Mouse (Mus musculus) embryonic facial prominence, embryonic 11.5 days (tissue): ENCODE results near the gene Sdccag8. TPM values are rescaled to one million over a fixed set of nuclear protein-coding genes. Genes with fewer than 3 reads are reported as not detected.

Experiments used
- ATAC-seq: fragments of 200-750 bp; cut with Nextera tagmentation; replicated peaks from 2 replicates; pipeline ENCODE4 v1.8.0; 2017; ENCODE audit warnings: low read depth; ENCODE audit not compliant: insufficient number of reproducible peaks, low FRiP score, low TSS enrichment
- DNase-seq: peaks from one replicate; pipeline ENCODE4 v3.0.0-alpha.2; 2015; ENCODE audit warnings: low spot score
- H3K27ac ChIP-seq: fragments of 300-500 bp; sonication (generic); replicated peaks from 2 replicates; pipeline ENCODE4 v1.5.1; 2014; ENCODE audit warnings: mild to moderate bottlenecking, low read depth, low read length, control low read depth
- H3K27me3 ChIP-seq: fragments of 300-500 bp; sonication (generic); 2 replicates; pipeline ENCODE4 v1.6.1; 2014; ENCODE audit warnings: mild to moderate bottlenecking, low read length, moderate library complexity, mixed read lengths; ENCODE audit not compliant: control insufficient read depth, insufficient read depth
- H3K36me3 ChIP-seq: fragments of 300-500 bp; sonication (generic); replicated peaks from 2 replicates; pipeline ENCODE4 v1.6.1; 2014; ENCODE audit warnings: low read depth, mild to moderate bottlenecking, low read length, moderate library complexity, mixed read lengths; ENCODE audit not compliant: control insufficient read depth, insufficient read depth
- H3K4me1 ChIP-seq: fragments of 300-500 bp; sonication (generic); 2 replicates; pipeline ENCODE4 v1.6.1; 2014; ENCODE audit warnings: low read length, mixed read lengths; ENCODE audit not compliant: control insufficient read depth, insufficient read depth
- H3K4me2 ChIP-seq: fragments of 300-500 bp; sonication (generic); 2 replicates; pipeline ENCODE4 v1.6.1; 2014; ENCODE audit warnings: low read depth, mild to moderate bottlenecking, control low read depth, low read length, moderate library complexity
- H3K4me3 ChIP-seq: fragments of 300-500 bp; sonication (generic); 2 replicates; pipeline ENCODE4 v1.5.1; 2014; ENCODE audit warnings: low read depth, low read length, control low read depth
- H3K9ac ChIP-seq: fragments of 300-500 bp; sonication (generic); replicated peaks from 2 replicates; pipeline ENCODE4 v1.6.1; 2014; ENCODE audit warnings: mild to moderate bottlenecking, control low read depth, low read length
- H3K9me3 ChIP-seq: fragments of 300-500 bp; sonication (generic); replicated peaks from 2 replicates; pipeline ENCODE4 v1.6.1; 2016; ENCODE audit warnings: mild to moderate bottlenecking, low read length, inconsistent platforms, mixed read lengths; ENCODE audit not compliant: control insufficient read depth
- WGBS: fragments of 180-500 bp; shearing (Covaris S2); extraction: QIAGEN DNeasy Blood & Tissue Kit; methylation state at CpG from one replicate; pipeline ENCODE4 v1.1.7; 2014; 5-methylcytosine and 5-hydroxymethylcytosine counted together
- polyA plus RNA-seq: library from polyadenylated mRNA; unstranded; fragments of >200 nt; fragmentation: Nextera tagmentation; extraction: Ambion mirVana; gene quantifications from 2 replicates; pipeline ENCODE4 v1.2.1, GENCODE M21; 2014

The Sdccag8 gene
- polyA plus RNA-seq, 1 experiment from 2014 or later = 15.7 TPM

GRCm38 (mm10) chr1:176986275-176986674, 171.8 kb downstream of the Sdccag8 start:
- Histone ChIP-seq H3K36me3 (no peaks in the 10 kb centered on the region), H3K4me2 (no peak overlapping the region), H3K27me3 (no peaks in the 10 kb centered on the region), H3K4me3 (no peak overlapping the region), H3K9ac (no peak overlapping the region), H3K4me1 (no peaks in the 10 kb centered on the region), H3K9me3 (no peaks in the 10 kb centered on the region), H3K27ac (no peak overlapping the region)
- DNase-seq (no peak), ATAC-seq (no peak)
- WGBS = 54% methylated on average over 6 of the region's 6 CpGs

DNA sequence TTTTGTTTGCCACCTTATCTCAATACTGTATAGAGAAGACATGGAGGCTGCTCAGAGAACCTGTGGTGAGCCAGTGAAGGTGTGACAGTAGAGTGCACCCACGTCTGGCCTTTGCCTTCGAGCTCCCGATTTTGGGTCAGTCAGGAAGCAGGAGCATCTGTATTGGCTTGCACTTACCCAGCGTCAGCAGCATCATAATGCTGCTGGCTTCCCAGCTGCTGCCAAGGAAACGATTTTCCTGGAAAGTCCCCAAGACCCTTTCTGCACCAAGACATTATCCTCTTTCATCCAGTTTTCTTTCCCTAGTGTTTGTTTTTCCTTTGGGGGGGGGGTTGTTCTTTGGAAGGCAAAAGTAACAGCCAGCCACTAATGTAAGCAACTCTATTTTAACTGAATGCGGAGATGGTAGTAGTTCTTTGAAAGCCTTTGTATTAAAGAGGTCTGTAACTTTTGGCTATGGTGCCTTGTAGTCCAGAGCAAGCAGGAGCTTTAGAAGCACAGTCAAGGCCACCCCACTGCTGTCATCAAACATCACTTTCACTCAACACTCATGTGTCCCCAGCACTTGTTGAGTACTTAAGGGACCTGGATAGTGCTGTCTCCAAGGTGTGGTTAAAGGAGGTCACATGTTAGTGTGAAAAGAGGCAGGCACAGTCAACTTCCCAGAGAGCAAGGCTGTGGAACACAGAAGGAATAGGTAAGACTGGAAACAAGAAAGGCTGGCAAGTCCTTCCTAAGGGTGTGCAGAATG, 172.7 kb downstream of the Sdccag8 start:
- no peak overlapping the region for H3K4me3 ChIP-seq
- no peaks in the 10 kb centered on the region for H3K27me3 ChIP-seq
- 66% methylated on average over 6 of the region's 6 CpGs for WGBS
- H3K4me1 ChIP-seq = no peaks in the 10 kb centered on the region
- DNase-seq = no peak
- no peak overlapping the region for H3K9ac ChIP-seq
- ATAC-seq = no peak
- no peaks in the 10 kb centered on the region for H3K9me3 ChIP-seq
- H3K27ac ChIP-seq = no peak overlapping the region
- H3K4me2 ChIP-seq = no peak overlapping the region
- no peaks in the 10 kb centered on the region for H3K36me3 ChIP-seq

DNA sequence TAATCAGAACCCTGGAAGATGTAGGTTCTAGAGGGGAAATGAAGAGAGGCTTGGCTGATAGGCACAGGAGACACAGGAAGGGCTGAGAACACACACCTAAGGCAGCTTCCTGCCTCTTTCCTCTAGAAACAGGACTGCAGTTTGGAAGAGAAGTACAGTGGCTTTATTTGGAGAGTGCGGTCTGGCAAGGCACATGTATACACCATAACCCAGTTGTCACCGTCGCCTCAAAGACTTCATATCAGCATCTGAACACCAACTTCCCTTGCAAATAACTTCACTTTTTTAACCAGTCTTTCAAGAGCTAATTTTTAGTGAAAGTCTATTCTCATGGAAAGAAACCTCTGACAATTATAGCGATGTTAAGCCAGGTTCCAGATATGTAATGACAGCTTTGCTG, 177.0 kb downstream of the Sdccag8 start:
- no peak overlapping the region for H3K27ac ChIP-seq
- no peak for ATAC-seq
- H3K4me3 ChIP-seq = no peak overlapping the region
- over 99% methylated on average over 4 of the region's 4 CpGs for WGBS
- DNase-seq = no peak
- no peaks in the 10 kb centered on the region for H3K27me3 ChIP-seq
- H3K36me3 ChIP-seq = no peaks in the 10 kb centered on the region
- H3K4me2 ChIP-seq = no peak overlapping the region
- peaks cover 7% of the 10 kb centered on the region for H3K4me1 ChIP-seq
- no peaks in the 10 kb centered on the region for H3K9me3 ChIP-seq
- no peak overlapping the region for H3K9ac ChIP-seq

DNA sequence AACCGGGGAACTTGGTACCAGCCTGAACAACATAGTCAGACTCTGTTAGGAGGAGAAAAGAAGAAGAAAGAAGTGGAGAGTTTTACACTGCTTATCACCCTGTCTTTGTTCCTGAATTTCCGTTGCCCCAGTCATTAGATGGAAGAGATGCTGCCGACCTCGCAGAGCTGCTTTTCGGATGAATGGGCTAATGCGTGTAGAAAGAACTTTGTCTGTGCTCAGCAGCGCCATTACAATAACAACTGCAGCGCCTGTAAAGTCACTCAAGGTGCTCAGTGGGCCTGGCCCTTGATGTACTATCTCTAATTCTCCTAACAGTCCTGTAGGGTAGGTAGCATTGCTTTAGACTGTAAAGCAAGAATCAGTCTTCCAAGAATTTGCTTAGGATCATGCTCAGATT, 178.1 kb downstream of the Sdccag8 start:
- DNase-seq (no peak), ATAC-seq (no peak)
- 72% methylated on average over 8 of the region's 8 CpGs for WGBS
- H3K4me2 ChIP-seq = no peak overlapping the region
- no peaks in the 10 kb centered on the region for H3K36me3 ChIP-seq
- no peaks in the 10 kb centered on the region for H3K9me3 ChIP-seq
- no peaks in the 10 kb centered on the region for H3K27me3 ChIP-seq
- peaks cover 10% of the 10 kb centered on the region for H3K4me1 ChIP-seq
- H3K4me3 ChIP-seq = no peak overlapping the region
- no peak overlapping the region for H3K9ac ChIP-seq
- H3K27ac ChIP-seq = no peak overlapping the region

- no peak overlapping the region for H3K4me3 ChIP-seq
- peaks cover 14% of the 10 kb centered on the region for H3K4me1 ChIP-seq
- H3K4me2 ChIP-seq = no peak overlapping the region
- H3K9me3 ChIP-seq = no peaks in the 10 kb centered on the region
- H3K27ac ChIP-seq = no peak overlapping the region; the same call in 1 of the 2 replicates
- H3K36me3 ChIP-seq = no peaks in the 10 kb centered on the region
- no peak overlapping the region for H3K9ac ChIP-seq
- ATAC-seq (no peak), DNase-seq (no peak)
- H3K27me3 ChIP-seq = no peaks in the 10 kb centered on the region
- WGBS = 81% methylated on average over 18 of the region's 18 CpGs
These were observed 178.9 kb downstream of the Sdccag8 start for GRCm38 (mm10) chr1:176993141-176994010.

GRCm38 (mm10) chr1:176994087-176994486, 179.6 kb downstream of the Sdccag8 start:
- no peak overlapping the region for H3K4me2 ChIP-seq
- no peak overlapping the region for H3K9ac ChIP-seq
- no peak overlapping the region for H3K4me3 ChIP-seq
- no peak overlapping the region; the same call in 1 of the 2 replicates for H3K27ac ChIP-seq
- H3K27me3 ChIP-seq = no peaks in the 10 kb centered on the region
- ATAC-seq (peak; percentile 42), DNase-seq (peak; percentile 39)
- H3K4me1 ChIP-seq = peaks cover 14% of the 10 kb centered on the region
- no peaks in the 10 kb centered on the region for H3K36me3 ChIP-seq
- WGBS = 29% methylated on average over 7 of the region's 7 CpGs
- H3K9me3 ChIP-seq = no peaks in the 10 kb centered on the region

DNA sequence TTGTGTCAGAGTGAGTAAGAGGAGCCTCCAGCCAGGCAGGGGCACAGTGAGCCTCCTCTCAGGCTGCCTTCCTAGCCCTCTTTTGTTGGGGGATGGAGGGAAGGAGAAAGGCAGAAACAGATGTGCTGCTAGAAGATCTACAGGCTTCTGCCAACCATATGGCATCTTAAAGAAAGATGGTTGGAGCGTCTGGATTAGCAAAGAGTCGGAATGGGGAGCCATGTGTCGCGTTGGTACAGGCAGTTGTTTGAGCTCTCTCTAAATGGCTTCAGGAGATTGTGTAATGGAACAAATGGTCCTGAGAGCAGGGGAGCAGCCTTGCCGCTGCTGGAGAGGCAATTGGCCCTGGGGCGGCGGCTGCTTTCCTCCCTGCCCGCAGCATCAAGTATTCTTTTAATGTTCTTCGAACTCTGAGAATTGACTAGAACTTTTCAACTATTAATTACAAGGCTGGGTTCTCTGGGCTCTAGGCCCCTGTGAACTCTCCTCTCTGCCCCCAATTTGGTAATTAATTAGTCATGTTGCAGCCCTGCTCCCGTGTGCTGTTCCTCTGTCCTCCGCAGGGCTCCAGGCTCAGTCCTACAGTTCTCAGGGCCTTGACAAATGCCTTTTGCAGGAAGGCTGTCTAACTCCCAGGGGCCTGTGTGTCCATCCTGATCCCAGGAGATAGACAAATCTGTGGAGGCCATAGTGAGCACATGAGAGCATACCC, 180.4 kb downstream of the Sdccag8 start:
- no peak overlapping the region for H3K4me2 ChIP-seq
- H3K4me3 ChIP-seq = no peak overlapping the region
- WGBS = 16% methylated on average over 11 of the region's 11 CpGs
- peak; percentile 75 for DNase-seq
- peaks cover 14% of the 10 kb centered on the region for H3K4me1 ChIP-seq
- no peaks in the 10 kb centered on the region for H3K36me3 ChIP-seq
- ATAC-seq = peak; percentile 57
- no peaks in the 10 kb centered on the region for H3K9me3 ChIP-seq
- H3K9ac ChIP-seq = no peak overlapping the region; the same call in 1 of the 2 replicates
- H3K27me3 ChIP-seq = no peaks in the 10 kb centered on the region
- H3K27ac ChIP-seq = peak overlapping the region; percentile 23
